Mouse (Mus musculus) testis, adult 2 months (tissue): ENCODE measurements around the gene Slc10a1.

ENCODE experiments used
- CTCF ChIP-seq: fragments of 200-500 bp; IDR thresholded peaks from 2 replicates; pipeline ENCODE4 v1.5.1; 2012; ENCODE audit warnings: low read depth, mild to moderate bottlenecking, inconsistent platforms, low read length, moderate library complexity; ENCODE audit not compliant: control insufficient read depth, insufficient read depth, insufficient replicate concordance
- POLR2A ChIP-seq: fragments of 200-500 bp; IDR thresholded peaks from 2 replicates; pipeline ENCODE4 v1.6.1; 2012; ENCODE audit warnings: low read depth, mild to moderate bottlenecking, inconsistent platforms, low read length, moderate library complexity; ENCODE audit not compliant: control insufficient read depth

DNA sequence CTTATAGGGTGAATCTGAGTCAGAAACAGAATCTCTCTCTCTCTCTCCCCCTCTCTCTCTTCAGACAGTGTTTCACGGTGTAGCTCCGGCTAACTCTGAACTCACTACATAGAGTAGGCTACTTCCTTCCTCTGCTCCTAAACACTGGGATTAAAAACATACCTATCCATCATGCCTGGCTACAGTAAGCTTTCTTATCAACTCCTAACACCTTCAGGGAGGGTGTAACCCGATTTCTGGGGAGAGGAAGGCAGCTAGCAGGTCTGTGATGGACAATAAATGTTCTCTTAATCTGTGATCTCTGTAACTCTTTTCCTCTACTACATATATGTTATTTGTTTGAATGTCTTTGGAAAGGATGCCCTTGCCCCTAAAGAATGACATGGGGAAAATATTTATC lies 25.1 kb downstream of the Slc10a1 start:
- TF ChIP-seq CTCF (no peak), POLR2A (no peak)
